Mouse (Mus musculus): Measurements from ENCODE around the gene Kif1b. TPM values are rescaled to one million over a fixed set of nuclear protein-coding genes. Genes with fewer than 3 reads are reported as not detected.

The Kif1b gene
- total RNA-seq, 2 experiments from 2014 or later = 432 to 448 TPM

- intact Hi-C loops (cut with DNase I) = no loop called here
- no peak for DNase-seq (ENCODE audit: low spot score in 2 of 2)
Observed at GRCm38 (mm10) chr4:149285691-149286090, 21.8 kb downstream of the Kif1b start.

GRCm38 (mm10) chr4:149283018-149283417, 24.5 kb downstream of the Kif1b start:
- DNase-seq (ENCODE audit: low spot score in 2 of 2) = no peak
- intact Hi-C loops (cut with DNase I) = no loop called here

- DNase-seq (ENCODE audit: low spot score in 2 of 2) = no peak
- intact Hi-C loops (cut with DNase I) = no loop called here
Observed at GRCm38 (mm10) chr4:149282025-149282738, 25.3 kb downstream of the Kif1b start.

- intact Hi-C loops (cut with DNase I) = no loop called here
- peak; percentile 45 to 65 for DNase-seq (ENCODE audit: low spot score in 2 of 2)
Observed at GRCm38 (mm10) chr4:149277571-149277970, 29.9 kb downstream of the Kif1b start.

GRCm38 (mm10) chr4:149273128-149273527, 34.4 kb downstream of the Kif1b start:
- intact Hi-C loops (cut with DNase I) = loop anchor here (5.0 kb wide), 1 partner anchor 34 kb away; the partner anchor contains the start of gene Kif1b
- DNase-seq (ENCODE audit: low spot score in 2 of 2) = no peak

- intact Hi-C loops (cut with DNase I) = loop anchor here (5.0 kb wide), 1 partner anchor 37 kb away; the partner anchor contains the start of gene Kif1b
- no peak for DNase-seq (ENCODE audit: low spot score in 2 of 2)
Observed at GRCm38 (mm10) chr4:149270541-149270940, 37.0 kb downstream of the Kif1b start.

- DNase-seq (ENCODE audit: low spot score in 2 of 2) = no peak
- intact Hi-C loops (cut with DNase I) = no loop called here
Observed at GRCm38 (mm10) chr4:149269026-149269425, 38.5 kb downstream of the Kif1b start.

- intact Hi-C loops (cut with DNase I) = no loop called here
- DNase-seq (ENCODE audit: low spot score in 2 of 2) = peak in 1 of 2 experiments; percentile 45
Observed at GRCm38 (mm10) chr4:149264895-149265294, 42.6 kb downstream of the Kif1b start.

GRCm38 (mm10) chr4:149263218-149263617, 44.3 kb downstream of the Kif1b start:
- intact Hi-C loops (cut with DNase I) = no loop called here
- DNase-seq (ENCODE audit: low spot score in 2 of 2) = no peak

- no peak for DNase-seq (ENCODE audit: low spot score in 2 of 2)
- intact Hi-C loops (cut with DNase I) = no loop called here
Observed at GRCm38 (mm10) chr4:149261466-149261865, 46.0 kb downstream of the Kif1b start.

- intact Hi-C loops (cut with DNase I) = no loop called here
- DNase-seq (ENCODE audit: low spot score in 2 of 2) = no peak
Observed at GRCm38 (mm10) chr4:149260911-149261310, 46.6 kb downstream of the Kif1b start.

GRCm38 (mm10) chr4:149259391-149260094, 48.0 kb downstream of the Kif1b start:
- DNase-seq (ENCODE audit: low spot score in 2 of 2) = no peak
- intact Hi-C loops (cut with DNase I) = loop anchor here (5.0 kb wide), 1 partner anchor 48 kb away; the partner anchor contains the start of gene Kif1b

GRCm38 (mm10) chr4:149258926-149259325, 48.6 kb downstream of the Kif1b start:
- intact Hi-C loops (cut with DNase I) = loop anchor here (5.0 kb wide), 1 partner anchor 48 kb away; the partner anchor contains the start of gene Kif1b
- DNase-seq (ENCODE audit: low spot score in 2 of 2) = no peak

- intact Hi-C loops (cut with DNase I) = loop anchor here (5.0 kb wide), 1 partner anchor 51 kb away; the partner anchor contains the start of gene Kif1b
Observed at GRCm38 (mm10) chr4:149256511-149257300, 50.8 kb downstream of the Kif1b start.

GRCm38 (mm10) chr4:149255277-149256270, 51.9 kb downstream of the Kif1b start:
- DNase-seq (ENCODE audit: low spot score in 2 of 2) = peak; percentile 26 to 46
- intact Hi-C loops (cut with DNase I) = loop anchor here (5.0 kb wide), 1 partner anchor 52 kb away; the partner anchor contains the start of gene Kif1b

More at GRCm38 (mm10) chr4:149256511-149257300, 50.8 kb downstream of the Kif1b start:
- no peak for DNase-seq (ENCODE audit: low spot score in 2 of 2)

GRCm38 (mm10) chr4:149254827-149255226, 52.7 kb downstream of the Kif1b start:
- intact Hi-C loops (cut with DNase I) = loop anchor here (5.0 kb wide), 1 partner anchor 52 kb away; the partner anchor contains the start of gene Kif1b
- DNase-seq (ENCODE audit: low spot score in 2 of 2) = no peak

GRCm38 (mm10) chr4:149249311-149249710, 58.2 kb downstream of the Kif1b start:
- DNase-seq (ENCODE audit: low spot score in 2 of 2) = no peak
- intact Hi-C loops (cut with DNase I) = no loop called here

- DNase-seq (ENCODE audit: low spot score in 2 of 2) = no peak
- intact Hi-C loops (cut with DNase I) = no loop called here
Observed at GRCm38 (mm10) chr4:149247772-149248171, 59.7 kb downstream of the Kif1b start.
